Mouse (Mus musculus) heart, postnatal 0 days (tissue): ENCODE results near the gene Bola1. TPM values are rescaled to one million over a fixed set of nuclear protein-coding genes. Genes with fewer than 3 reads are reported as not detected.

Source experiments
- ATAC-seq: fragments of 200-750 bp; cut with Nextera tagmentation; 2 replicates; pipeline ENCODE4 v1.8.0; 2017; ENCODE audit warnings: low read depth, moderate number of reproducible peaks, moderate library complexity; ENCODE audit not compliant: insufficient read depth
- DNase-seq: peaks from one replicate; pipeline ENCODE4 v3.0.0-alpha.2; 2016; ENCODE audit warnings: low spot score
- H3K27ac ChIP-seq: fragments of 300-500 bp; sonication (generic); 2 replicates; pipeline ENCODE4 v1.5.1; 2014; ENCODE audit warnings: low read depth, mild to moderate bottlenecking
- H3K27me3 ChIP-seq: fragments of 300-500 bp; sonication (generic); 2 replicates; pipeline ENCODE4 v1.6.1; 2014; ENCODE audit warnings: low read length, mixed read lengths; ENCODE audit not compliant: control insufficient read depth, insufficient read depth
- H3K36me3 ChIP-seq: fragments of 300-500 bp; sonication (generic); replicated peaks from 2 replicates; pipeline ENCODE4 v1.6.1; 2014; ENCODE audit warnings: low read length, mixed read lengths; ENCODE audit not compliant: control insufficient read depth, insufficient read depth
- H3K4me1 ChIP-seq: fragments of 300-500 bp; sonication (generic); 2 replicates; pipeline ENCODE4 v1.6.1; 2014; ENCODE audit warnings: antibody characterized with exemption; ENCODE audit not compliant: control insufficient read depth, insufficient read depth
- H3K4me2 ChIP-seq: fragments of 300-500 bp; sonication (generic); 2 replicates; pipeline ENCODE4 v1.6.1; 2014; ENCODE audit warnings: low read depth, mild to moderate bottlenecking, low read length, moderate library complexity
- H3K4me3 ChIP-seq: fragments of 300-500 bp; sonication (generic); 2 replicates; pipeline ENCODE4 v1.5.1; 2014; ENCODE audit warnings: low read depth, low read length
- H3K9ac ChIP-seq: fragments of 300-500 bp; sonication (generic); replicated peaks from 2 replicates; pipeline ENCODE4 v1.6.1; 2014; ENCODE audit warnings: low read depth, low read length, mixed read lengths
- H3K9me3 ChIP-seq: fragments of 300-500 bp; sonication (generic); replicated peaks from 2 replicates; pipeline ENCODE4 v1.6.1; 2016; ENCODE audit warnings: low read length; ENCODE audit not compliant: control insufficient read depth
- CTCF ChIP-seq: IDR thresholded peaks from 2 replicates; pipeline ENCODE4 v1.5.1; 2016; ENCODE audit warnings: antibody characterized with exemption, control low read depth, low read depth
- EP300 ChIP-seq: IDR thresholded peaks from 2 replicates; pipeline ENCODE4 v1.6.1; 2016; ENCODE audit warnings: antibody characterized with exemption, low read depth
- WGBS: fragments of 180-500 bp; shearing (Covaris S2); extraction: QIAGEN DNeasy Blood & Tissue Kit; methylation state at CpG from one replicate; pipeline ENCODE4 v1.1.7; 2014; 5-methylcytosine and 5-hydroxymethylcytosine counted together
- polyA plus RNA-seq: library from polyadenylated mRNA; unstranded; fragments of >200 nt; fragmentation: Nextera tagmentation; extraction: Ambion mirVana; gene quantifications from 2 replicates; pipeline ENCODE4 v1.2.1, GENCODE M21; 2015
- total RNA-seq: library from RNA; depleted of rRNA; stranded (reverse); fragments of >200 nt; gene quantifications from 2 replicates; pipeline ENCODE4 v1.2.3, GENCODE M21; 2014; ENCODE audit warnings: low replicate concordance

Gene Bola1
- total and polyA plus RNA-seq, 2 experiments from 2014 or later: 30.0 to 55.3 TPM

GRCm38 (mm10) chr3:96237904-96238511 lies 18.5 kb upstream of the Bola1 start:
- no peak for TF ChIP-seq EP300
- no peak for TF ChIP-seq CTCF
- Histone ChIP-seq H3K27ac (peak overlapping the region; percentile 39; the same call in 1 of the 2 replicates), H3K9me3 (no peaks in the 10 kb centered on the region), H3K36me3 (no peaks in the 10 kb centered on the region), H3K4me1 (peaks cover 16% of the 10 kb centered on the region), H3K27me3 (no peaks in the 10 kb centered on the region), H3K4me2 (peak overlapping the region; percentile 53), H3K9ac (peak overlapping the region; percentile 36), H3K4me3 (peak overlapping the region; percentile 40)
- no peak for DNase-seq
- WGBS: 2% methylated on average over 12 of the region's 12 CpGs
- ATAC-seq: no peak

- 25% methylated on average over 7 of the region's 7 CpGs for WGBS
- H3K36me3 ChIP-seq: no peaks in the 10 kb centered on the region
- peak overlapping the region; percentile 40 for H3K4me3 ChIP-seq
- H3K27me3 ChIP-seq: no peaks in the 10 kb centered on the region
- H3K9me3 ChIP-seq: no peaks in the 10 kb centered on the region
- H3K4me1 ChIP-seq: peaks cover 16% of the 10 kb centered on the region
- ATAC-seq: no peak
- 0 out of 2 replicates have a peak overlapping the region, but pooled peaks have one; percentile 16 for H3K27ac ChIP-seq
- H3K9ac ChIP-seq: peak overlapping the region; percentile 36
- no peak for DNase-seq
- TF ChIP-seq CTCF (no peak), EP300 (no peak)
- H3K4me2 ChIP-seq: peak overlapping the region; percentile 53
Observed at GRCm38 (mm10) chr3:96237335-96237903, 17.9 kb upstream of the Bola1 start.

DNA sequence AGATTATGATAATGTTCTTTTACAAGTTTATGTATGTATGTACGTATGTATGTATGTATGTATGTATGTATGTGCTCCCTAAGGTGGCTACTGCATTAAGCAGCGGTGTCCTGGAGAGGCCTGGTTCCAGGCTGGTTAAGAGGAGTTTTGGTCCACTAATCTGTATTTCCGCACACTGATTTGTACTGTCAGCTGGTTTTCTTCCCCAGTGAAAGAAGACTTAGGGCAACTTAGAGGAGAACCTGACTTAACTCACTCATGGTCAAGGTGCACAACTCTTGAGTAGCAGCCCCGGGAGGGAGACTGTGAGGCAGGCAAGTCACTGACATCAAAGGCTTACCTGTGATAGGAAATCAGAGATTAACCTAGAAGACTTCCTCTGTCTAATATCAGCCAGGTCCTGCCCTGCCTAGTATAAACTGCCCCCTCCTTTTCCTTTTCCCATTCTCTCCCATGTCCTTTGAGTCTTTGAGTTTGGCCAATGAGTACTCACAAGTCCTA lies 17.4 kb upstream of the Bola1 start:
- H3K4me2 ChIP-seq: peak overlapping the region; percentile 53
- H3K27ac ChIP-seq: 0 out of 2 replicates have a peak overlapping the region, but pooled peaks have one; percentile 16
- WGBS: 81% methylated on average over 4 of the region's 4 CpGs
- H3K27me3 ChIP-seq: no peaks in the 10 kb centered on the region
- peak overlapping the region; percentile 40 for H3K4me3 ChIP-seq
- peak overlapping the region; percentile 36; the same call in 1 of the 2 replicates for H3K9ac ChIP-seq
- TF ChIP-seq CTCF (no peak), EP300 (no peak)
- no peaks in the 10 kb centered on the region for H3K9me3 ChIP-seq
- ATAC-seq: no peak
- H3K36me3 ChIP-seq: no peaks in the 10 kb centered on the region
- H3K4me1 ChIP-seq: peaks cover 16% of the 10 kb centered on the region
- DNase-seq: no peak

DNA sequence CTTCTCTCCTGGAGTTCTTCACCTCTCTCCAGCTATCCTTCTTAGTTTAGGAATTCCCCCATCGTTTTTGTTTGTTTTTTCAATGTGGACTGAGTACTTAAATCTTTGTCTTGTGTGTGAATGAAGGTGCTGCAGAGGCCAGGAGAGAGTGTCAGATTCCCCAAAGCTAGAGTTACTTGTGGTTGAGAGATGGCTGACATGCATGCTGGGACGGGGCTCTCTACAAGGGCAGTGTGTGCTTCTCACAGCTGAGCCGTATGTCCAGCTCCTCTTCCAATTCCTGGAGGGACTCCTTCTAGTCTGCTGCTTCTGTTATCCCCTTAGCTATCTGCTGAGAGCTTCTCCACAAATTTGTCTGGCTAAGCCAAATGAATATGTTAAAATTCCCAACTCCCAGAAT lies 16.3 kb upstream of the Bola1 start:
- H3K36me3 ChIP-seq: no peaks in the 10 kb centered on the region
- 57% methylated on average over 3 of the region's 3 CpGs for WGBS
- no peak overlapping the region for H3K27ac ChIP-seq
- ATAC-seq (no peak), DNase-seq (no peak)
- H3K4me3 ChIP-seq: no peak overlapping the region
- no peak overlapping the region for H3K9ac ChIP-seq
- H3K4me2 ChIP-seq: no peak overlapping the region
- TF ChIP-seq EP300 (no peak), CTCF (no peak)
- no peaks in the 10 kb centered on the region for H3K27me3 ChIP-seq
- no peaks in the 10 kb centered on the region for H3K9me3 ChIP-seq
- peaks cover 12% of the 10 kb centered on the region for H3K4me1 ChIP-seq

DNA sequence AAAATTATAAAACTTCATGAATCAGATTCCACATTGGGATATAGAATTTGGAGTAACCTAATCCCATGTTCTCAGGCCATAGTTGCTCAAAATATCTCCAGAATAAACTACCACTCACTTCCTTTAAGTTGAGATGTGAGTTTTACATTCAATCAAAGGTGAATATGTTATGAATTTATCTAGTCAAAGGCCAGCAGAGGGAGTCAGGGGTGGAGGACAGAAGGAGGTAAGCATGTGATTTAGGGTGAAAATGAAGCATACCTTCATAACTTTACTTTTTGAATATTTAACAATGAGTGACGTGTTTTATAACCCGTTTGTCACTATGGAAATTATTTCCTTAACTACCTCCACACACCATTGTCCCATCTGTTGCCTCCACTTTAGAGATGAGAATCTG lies 15.4 kb upstream of the Bola1 start:
- H3K27me3 ChIP-seq: no peaks in the 10 kb centered on the region
- peaks cover 10% of the 10 kb centered on the region; the same call in 1 of the 2 replicates for H3K4me1 ChIP-seq
- TF ChIP-seq CTCF (no peak), EP300 (no peak)
- no peaks in the 10 kb centered on the region for H3K9me3 ChIP-seq
- no peak for ATAC-seq
- no peak overlapping the region for H3K4me2 ChIP-seq
- H3K4me3 ChIP-seq: no peak overlapping the region
- no peak overlapping the region for H3K9ac ChIP-seq
- 85% methylated on average over 2 of the region's 2 CpGs for WGBS
- no peak overlapping the region for H3K27ac ChIP-seq
- DNase-seq: no peak
- no peaks in the 10 kb centered on the region for H3K36me3 ChIP-seq
